Mouse (Mus musculus): ENCODE results near the gene Gm10974. TPM values are rescaled to one million over a fixed set of nuclear protein-coding genes. Genes with fewer than 3 reads are reported as not detected.

Gm10974 gene
- polyA plus RNA-seq (2015; fragmentation: Nextera tagmentation; extraction: Ambion mirVana), result not detected in 2 replicates

- ATAC-seq (ENCODE audit: low read depth), result no peak
- 49% methylated on average over 2 of the region's 2 CpGs for WGBS (ENCODE audit: insufficient replicate concordance)
Observed at GRCm38 (mm10) chr7:66365904-66366303, at the start of gene Gm10974. TSS of gene Gm10974 (plus strand) at chr7:66365905.

DNA sequence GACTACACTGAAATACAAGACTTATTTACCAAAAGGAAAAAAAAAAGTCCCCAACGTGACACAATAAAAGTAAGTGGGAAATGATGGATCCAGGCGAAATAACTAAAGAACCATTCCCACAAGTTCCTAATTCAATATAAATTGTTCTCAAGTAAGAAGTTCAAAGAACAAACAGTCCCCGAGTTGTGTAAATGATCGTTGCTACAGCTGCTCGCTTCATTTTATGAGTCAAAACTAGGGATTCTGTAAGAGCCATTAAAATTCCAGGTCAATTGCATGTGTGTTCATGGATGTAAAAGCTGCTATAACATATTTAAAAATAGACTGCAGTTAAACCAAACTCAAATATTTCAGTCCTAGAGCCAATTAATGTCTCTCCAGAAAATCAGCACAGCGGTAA, 47.6 kb upstream of the Gm10974 start:
- Histone ChIP-seq H3K27me3 (no peaks in the 10 kb centered on the region), H3K4me3 (replicated peaks) (no peak overlapping the region), H3K27ac (no peak overlapping the region), H3K36me3 (peaks cover 5% of the 10 kb centered on the region; the same call in 1 of the 2 replicates), H3K9ac (no peak overlapping the region), H3K4me2 (no peak overlapping the region), H3K4me1 (replicated peaks) (no peaks in the 10 kb centered on the region), H3K9me3 (replicated peaks) (no peaks in the 10 kb centered on the region)
- 72% methylated on average over 6 of the region's 6 CpGs for WGBS (ENCODE audit: insufficient replicate concordance)
- ATAC-seq (ENCODE audit: low read depth) (no peak), DNase-seq (no peak)

More at GRCm38 (mm10) chr7:66365904-66366303, at the start of gene Gm10974:
- Histone ChIP-seq H3K4me3 (replicated peaks) (no peak within 1 kb of the TSS), H3K4me1 (replicated peaks) (peaks cover 16% of the 10 kb centered on the region), H3K27me3 (no peaks in the 10 kb centered on the region), H3K9me3 (replicated peaks) (peaks cover 8% of the 10 kb centered on the region), H3K9ac (no peak within 1 kb of the TSS), H3K27ac (no peak within 1 kb of the TSS), H3K36me3 (peaks cover 14% of the 10 kb centered on the region), H3K4me2 (no peak within 1 kb of the TSS)
- DNase-seq, result no peak

DNA sequence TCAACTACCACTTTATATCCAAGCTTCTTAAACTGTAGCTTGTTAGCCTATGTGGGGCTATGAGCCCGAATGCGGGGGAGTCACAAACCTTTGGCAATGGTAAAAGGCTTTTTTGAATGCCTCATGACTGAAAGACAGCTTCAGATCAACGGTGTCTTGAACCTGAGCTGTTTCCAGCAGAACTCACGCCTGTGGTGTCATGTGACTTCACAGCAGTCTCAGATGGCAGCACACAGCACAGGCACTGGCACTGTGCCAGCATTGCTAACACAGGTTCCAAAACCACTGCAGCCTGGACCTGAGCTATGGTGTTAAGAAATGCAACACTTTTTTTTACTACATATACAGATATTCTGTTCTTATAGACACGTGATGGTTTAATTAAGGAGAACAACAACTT, 44.7 kb upstream of the Gm10974 start:
- no peak overlapping the region for H3K9ac ChIP-seq
- H3K4me1 ChIP-seq (replicated peaks), result no peaks in the 10 kb centered on the region
- no peaks in the 10 kb centered on the region for H3K27me3 ChIP-seq
- peaks cover 5% of the 10 kb centered on the region; the same call in 1 of the 2 replicates for H3K36me3 ChIP-seq
- H3K4me3 ChIP-seq (replicated peaks), result no peak overlapping the region
- no peak for ATAC-seq (ENCODE audit: low read depth)
- DNase-seq, result no peak
- no peak overlapping the region for H3K27ac ChIP-seq
- WGBS (ENCODE audit: insufficient replicate concordance), result 64% methylated on average over 5 of the region's 5 CpGs
- H3K4me2 ChIP-seq, result no peak overlapping the region
- H3K9me3 ChIP-seq (replicated peaks), result no peaks in the 10 kb centered on the region

DNA sequence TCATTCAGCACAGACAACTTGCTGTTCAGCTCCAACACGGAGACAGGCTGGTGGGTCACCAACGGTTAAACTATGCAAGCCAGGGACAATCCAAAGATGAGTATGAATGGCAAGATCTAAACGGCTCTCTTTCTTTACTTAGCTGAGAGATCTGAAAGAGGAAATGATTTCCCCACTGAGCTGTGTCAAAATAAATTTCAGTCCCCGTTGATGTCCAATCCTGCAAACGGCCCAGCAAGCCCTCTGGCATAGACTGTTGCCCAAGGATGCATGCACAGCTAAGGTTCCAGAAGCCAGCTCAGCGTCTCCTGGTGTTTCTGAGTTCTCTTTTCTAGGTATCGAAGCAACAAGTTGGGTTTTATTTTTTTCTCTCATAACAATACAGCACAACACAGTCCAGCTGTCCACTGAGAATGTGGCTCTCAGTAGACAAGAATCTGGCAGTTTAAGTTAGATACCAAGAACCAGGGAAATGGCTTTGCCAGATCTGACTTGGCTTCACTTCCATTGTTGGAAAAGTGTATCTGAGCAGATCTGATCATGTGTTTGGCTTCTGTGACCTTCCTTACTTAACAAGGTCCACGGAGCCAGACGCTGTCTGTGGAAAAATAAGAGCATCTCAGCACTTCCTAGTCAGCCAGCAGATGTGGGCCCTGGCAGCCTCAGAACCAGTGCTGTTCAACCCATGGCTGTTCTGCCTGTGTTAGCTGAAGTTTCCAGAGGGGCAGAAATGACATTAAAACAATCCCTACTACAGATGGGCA, 42.3 kb upstream of the Gm10974 start:
- H3K36me3 ChIP-seq, result 0 out of 2 replicates have a peak, but pooled peaks cover 4% of the 10 kb centered on the region
- 69% methylated on average over 9 of the region's 9 CpGs for WGBS (ENCODE audit: insufficient replicate concordance)
- H3K9me3 ChIP-seq (replicated peaks), result no peaks in the 10 kb centered on the region

DNA sequence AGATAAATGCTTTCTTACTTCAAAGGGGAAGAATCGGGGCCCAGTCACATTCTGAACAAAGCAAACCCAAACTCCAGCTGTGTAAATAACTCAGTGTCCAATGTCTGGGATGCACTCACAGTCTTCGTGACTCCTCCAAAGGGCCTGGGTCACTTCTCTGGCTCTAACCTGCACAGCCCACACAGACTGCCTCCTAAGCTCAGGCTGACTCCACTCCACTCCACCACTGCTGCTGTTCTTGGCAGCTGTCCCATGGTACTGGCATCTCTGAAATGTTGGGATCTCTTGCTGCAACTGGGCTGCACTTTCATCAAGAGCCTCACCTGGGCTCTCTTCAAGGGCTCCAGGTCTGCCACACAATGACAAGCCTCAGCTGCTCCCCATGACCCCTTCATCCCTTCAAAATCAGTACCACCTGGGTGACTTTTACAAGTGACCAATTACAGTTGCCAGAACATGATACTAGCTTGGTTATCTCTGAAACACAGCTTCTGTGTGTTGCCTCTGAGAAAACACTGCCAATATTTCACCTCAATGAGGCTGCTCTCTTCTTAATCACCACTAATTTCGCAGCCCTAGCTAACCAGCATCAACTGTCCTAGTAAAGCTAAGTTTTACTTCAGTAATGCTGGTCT, 40.2 kb upstream of the Gm10974 start:
- no peak for DNase-seq
- Histone ChIP-seq H3K36me3 (peaks cover 10% of the 10 kb centered on the region; the same call in 1 of the 2 replicates), H3K4me2 (no peak overlapping the region), H3K27me3 (no peaks in the 10 kb centered on the region), H3K4me1 (replicated peaks) (no peaks in the 10 kb centered on the region), H3K9me3 (replicated peaks) (no peaks in the 10 kb centered on the region), H3K27ac (no peak overlapping the region), H3K4me3 (replicated peaks) (no peak overlapping the region), H3K9ac (no peak overlapping the region)
- ATAC-seq (ENCODE audit: low read depth), result no peak
- WGBS (ENCODE audit: insufficient replicate concordance), result 63% methylated on average over 3 of the region's 3 CpGs

More for the DNA sequence above, 42.3 kb upstream of the Gm10974 start:
- Histone ChIP-seq H3K27me3 (no peaks in the 10 kb centered on the region), H3K4me2 (no peak overlapping the region), H3K9ac (no peak overlapping the region), H3K4me1 (replicated peaks) (no peaks in the 10 kb centered on the region), H3K4me3 (replicated peaks) (no peak overlapping the region), H3K27ac (no peak overlapping the region)
- DNase-seq (no peak), ATAC-seq (ENCODE audit: low read depth) (no peak)

DNA sequence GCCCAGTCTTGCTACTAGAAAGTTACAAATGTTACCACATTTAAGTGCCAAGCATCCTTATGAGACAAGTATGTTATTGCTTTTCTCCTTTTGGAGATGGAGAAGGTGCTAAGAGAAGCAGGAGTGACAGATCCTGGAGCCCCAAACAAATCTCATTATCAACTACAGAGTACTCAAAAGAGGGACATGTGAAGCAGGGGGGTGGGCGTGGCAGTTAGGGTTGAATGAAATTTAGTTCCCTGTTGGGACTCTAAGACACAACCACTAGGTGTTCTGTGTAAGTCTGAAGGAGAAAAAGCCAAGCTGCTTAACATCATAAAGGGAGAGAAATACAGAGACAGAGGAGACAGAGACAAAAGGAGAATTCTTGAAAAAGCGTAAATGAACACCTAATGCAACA, 38.2 kb upstream of the Gm10974 start:
- H3K4me2 ChIP-seq, result no peak overlapping the region
- H3K36me3 ChIP-seq, result peaks cover 17% of the 10 kb centered on the region
- no peak overlapping the region for H3K27ac ChIP-seq
- WGBS (ENCODE audit: insufficient replicate concordance), result 75% methylated on average over 2 of the region's 2 CpGs
- no peak overlapping the region for H3K4me3 ChIP-seq (replicated peaks)
- ATAC-seq (ENCODE audit: low read depth) (no peak), DNase-seq (no peak)
- no peak overlapping the region for H3K9ac ChIP-seq
- H3K27me3 ChIP-seq, result no peaks in the 10 kb centered on the region
- no peaks in the 10 kb centered on the region for H3K9me3 ChIP-seq (replicated peaks)
- no peaks in the 10 kb centered on the region for H3K4me1 ChIP-seq (replicated peaks)

GRCm38 (mm10) chr7:66330610-66331009, 35.1 kb upstream of the Gm10974 start:
- Histone ChIP-seq H3K36me3 (peaks cover 28% of the 10 kb centered on the region), H3K9ac (no peak overlapping the region), H3K4me3 (replicated peaks) (no peak overlapping the region), H3K4me1 (replicated peaks) (no peaks in the 10 kb centered on the region), H3K27me3 (no peaks in the 10 kb centered on the region), H3K27ac (no peak overlapping the region), H3K4me2 (no peak overlapping the region), H3K9me3 (replicated peaks) (0 out of 2 replicates have a peak, but pooled peaks cover 3% of the 10 kb centered on the region)
- ATAC-seq (ENCODE audit: low read depth) (no peak), DNase-seq (no peak)
- 79% methylated on average over 9 of the region's 9 CpGs for WGBS (ENCODE audit: insufficient replicate concordance)

- H3K4me3 ChIP-seq (replicated peaks), result no peak overlapping the region
- H3K27ac ChIP-seq, result no peak overlapping the region
- peaks cover 24% of the 10 kb centered on the region for H3K36me3 ChIP-seq
- H3K9me3 ChIP-seq (replicated peaks), result 0 out of 2 replicates have a peak, but pooled peaks cover 3% of the 10 kb centered on the region
- DNase-seq (no peak), ATAC-seq (ENCODE audit: low read depth) (no peak)
- H3K4me2 ChIP-seq, result no peak overlapping the region
- H3K4me1 ChIP-seq (replicated peaks), result no peaks in the 10 kb centered on the region
- H3K27me3 ChIP-seq, result no peaks in the 10 kb centered on the region
- H3K9ac ChIP-seq, result no peak overlapping the region
- 82% methylated on average over 8 of the region's 8 CpGs for WGBS (ENCODE audit: insufficient replicate concordance)
Observed at GRCm38 (mm10) chr7:66332340-66332739, 33.4 kb upstream of the Gm10974 start.

DNA sequence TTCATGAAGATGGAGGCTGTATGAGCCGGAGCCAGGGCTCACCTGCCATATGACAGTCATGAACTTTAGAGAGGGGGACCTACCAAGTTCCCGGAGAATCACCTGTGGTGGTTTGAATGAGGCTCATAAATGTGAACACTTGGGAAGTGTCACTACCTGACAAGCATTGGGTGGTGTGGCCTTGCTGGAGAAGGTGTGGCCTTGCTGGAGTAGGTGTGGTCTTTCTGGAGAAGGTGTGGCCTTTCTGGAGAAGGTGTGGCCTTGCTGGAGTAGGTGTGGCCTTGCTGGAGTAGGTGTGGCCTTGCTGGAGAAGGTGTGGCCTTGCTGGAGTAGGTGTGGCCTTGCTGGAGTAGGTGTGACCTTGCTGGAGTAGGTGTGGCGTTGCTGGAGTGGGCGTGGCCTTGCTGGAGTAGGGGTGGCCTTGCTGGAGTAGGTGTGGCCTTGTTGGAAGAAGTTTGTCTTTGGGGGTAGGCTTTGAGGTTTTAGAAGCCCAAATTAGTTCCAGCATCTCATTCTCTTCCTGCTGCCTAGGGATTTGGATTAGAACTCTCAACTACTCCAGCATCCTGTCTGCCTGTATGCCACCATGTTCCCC, 31.7 kb upstream of the Gm10974 start:
- no peak overlapping the region for H3K9ac ChIP-seq
- H3K4me3 ChIP-seq (replicated peaks), result no peak overlapping the region
- DNase-seq (peak; percentile 33), ATAC-seq (ENCODE audit: low read depth) (no peak)
- 0 out of 2 replicates have a peak, but pooled peaks cover 3% of the 10 kb centered on the region for H3K9me3 ChIP-seq (replicated peaks)
- H3K4me1 ChIP-seq (replicated peaks), result no peaks in the 10 kb centered on the region
- H3K36me3 ChIP-seq, result peaks cover 24% of the 10 kb centered on the region
- no peak overlapping the region for H3K27ac ChIP-seq
- H3K27me3 ChIP-seq, result no peaks in the 10 kb centered on the region
- WGBS (ENCODE audit: insufficient replicate concordance), result 82% methylated on average over 4 of the region's 4 CpGs
- H3K4me2 ChIP-seq, result no peak overlapping the region

- 0 out of 2 replicates have a peak, but pooled peaks cover 3% of the 10 kb centered on the region for H3K9me3 ChIP-seq (replicated peaks)
- H3K4me3 ChIP-seq (replicated peaks), result no peak overlapping the region
- ATAC-seq (ENCODE audit: low read depth) (no peak), DNase-seq (no peak)
- H3K4me1 ChIP-seq (replicated peaks), result no peaks in the 10 kb centered on the region
- H3K36me3 ChIP-seq, result peaks cover 16% of the 10 kb centered on the region
- 62% methylated on average over 2 of the region's 2 CpGs for WGBS (ENCODE audit: insufficient replicate concordance)
- H3K27me3 ChIP-seq, result no peaks in the 10 kb centered on the region
- H3K4me2 ChIP-seq, result no peak overlapping the region
- H3K9ac ChIP-seq, result no peak overlapping the region
- no peak overlapping the region for H3K27ac ChIP-seq
Observed at GRCm38 (mm10) chr7:66336955-66337354, 28.8 kb upstream of the Gm10974 start.

GRCm38 (mm10) chr7:66339625-66340024, 26.1 kb upstream of the Gm10974 start:
- H3K36me3 ChIP-seq, result no peaks in the 10 kb centered on the region
- no peak overlapping the region for H3K27ac ChIP-seq
- DNase-seq (no peak), ATAC-seq (ENCODE audit: low read depth) (no peak)
- H3K4me1 ChIP-seq (replicated peaks), result no peaks in the 10 kb centered on the region
- H3K9me3 ChIP-seq (replicated peaks), result no peaks in the 10 kb centered on the region
- no peak overlapping the region for H3K9ac ChIP-seq
- H3K27me3 ChIP-seq, result no peaks in the 10 kb centered on the region
- H3K4me2 ChIP-seq, result no peak overlapping the region
- H3K4me3 ChIP-seq (replicated peaks), result no peak overlapping the region
- WGBS (ENCODE audit: insufficient replicate concordance), result 33% methylated on average over 5 of the region's 5 CpGs
